23 mouse cellular contexts compared by ENCODE assay signal in the genomic region with DNA sequence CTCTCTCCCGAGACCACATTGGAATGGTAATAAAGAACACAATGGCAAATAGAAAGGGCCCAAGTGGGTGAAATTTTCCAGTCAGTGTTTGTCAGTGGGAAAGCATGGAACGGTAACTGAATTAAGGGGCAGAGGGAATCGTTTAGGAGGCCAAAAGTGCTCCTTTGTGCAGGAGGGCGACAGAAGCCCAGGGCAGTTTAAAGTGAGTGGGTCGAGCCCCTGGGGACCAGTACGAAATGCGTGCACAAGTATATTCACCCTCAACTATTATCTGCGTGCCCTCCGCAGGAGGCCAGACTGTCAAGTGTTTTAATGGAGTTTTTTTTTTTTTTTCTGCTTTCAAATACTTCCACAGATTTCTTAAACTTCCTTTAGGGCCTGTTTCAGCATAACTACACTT. TPM values are rescaled to one million over a fixed set of nuclear protein-coding genes. Genes with fewer than 3 reads are reported as not detected.
A peak's percentile ranks its signal among the peaks of the same experiment; 100 is the strongest.
DNase-seq lines count a peak whose midpoint lies in the region; ATAC-seq lines count a peak whose summit lies in the region.
"Had no signal": no experiment of that assay in that cellular context is flagged by ENCODE, and none has a peak within 500 bp of the region (broad histone marks: within the 10 kb centered on the region; RNA-seq: fewer than 3 reads in every experiment).

No protein-coding gene starts in this region.

- no peak overlapping the region for H3K9ac ChIP-seq in hindbrain, embryonic 12.5 days
- no peak overlapping the region for H3K9ac ChIP-seq in hindbrain, embryonic 16.5 days (ENCODE audit: low read depth, low read length)
- H3K9ac ChIP-seq: embryonic facial prominence, embryonic 12.5 days; embryonic facial prominence, embryonic 15.5 days; forebrain, postnatal 0 days; heart, embryonic 12.5 days; heart, embryonic 15.5 days; hindbrain, embryonic 14.5 days; intestine, embryonic 15.5 days had no signal

- peak; percentile 12 for DNase-seq in embryo, embryonic 11 days
- DNase-seq in embryo, embryonic 9.5 days (ENCODE audit: extremely low spot score) = no peak
- DNase-seq in embryonic facial prominence, embryonic 10.5 days (ENCODE audit: low spot score) = peak; percentile 48
- DNase-seq in cerebellum, adult 18-20 months = no peak
- DNase-seq: adrenal gland, postnatal 25 days; cerebellum, adult 11-12 months; cerebellum, adult 9-10 months; forebrain, postnatal 0 days; gastrocnemius, postnatal 25 days; heart, adult 18-20 months; heart, postnatal 10 days; heart, postnatal 36 days; kidney, adult 11 months had no signal

- H3K36me3 ChIP-seq in hindbrain, embryonic 12.5 days = no peaks in the 10 kb centered on the region
- no peaks in the 10 kb centered on the region for H3K36me3 ChIP-seq in hindbrain, embryonic 16.5 days (ENCODE audit: control insufficient read depth, insufficient read depth, low read length)
- no peaks in the 10 kb centered on the region for H3K36me3 ChIP-seq in embryonic facial prominence, embryonic 10.5 days (replicated peaks)
- H3K36me3 ChIP-seq: embryonic facial prominence, embryonic 12.5 days; embryonic facial prominence, embryonic 15.5 days; heart, embryonic 12.5 days; heart, embryonic 15.5 days; intestine, embryonic 15.5 days had no signal

- no peaks in the 10 kb centered on the region for H3K9me3 ChIP-seq in hindbrain, embryonic 12.5 days (replicated peaks)
- no peaks in the 10 kb centered on the region for H3K9me3 ChIP-seq in hindbrain, embryonic 16.5 days (ENCODE audit: control insufficient read depth, low read length)
- H3K9me3 ChIP-seq in embryonic facial prominence, embryonic 10.5 days = no peaks in the 10 kb centered on the region
- H3K9me3 ChIP-seq: embryonic facial prominence, embryonic 12.5 days; embryonic facial prominence, embryonic 15.5 days; heart, embryonic 12.5 days; heart, embryonic 15.5 days; intestine, embryonic 15.5 days had no signal

- no peak overlapping the region for H3K4me2 ChIP-seq in hindbrain, embryonic 12.5 days (replicated peaks)
- H3K4me2 ChIP-seq in hindbrain, embryonic 16.5 days (ENCODE audit: low read length) = no peak overlapping the region
- H3K4me2 ChIP-seq: embryonic facial prominence, embryonic 12.5 days; embryonic facial prominence, embryonic 15.5 days; heart, embryonic 12.5 days; heart, embryonic 15.5 days; hindbrain, embryonic 14.5 days; intestine, embryonic 15.5 days had no signal

- no peaks in the 10 kb centered on the region for H3K27me3 ChIP-seq in hindbrain, embryonic 12.5 days
- no peaks in the 10 kb centered on the region for H3K27me3 ChIP-seq in hindbrain, embryonic 16.5 days (replicated peaks; ENCODE audit: control insufficient read depth, insufficient read depth, low read length)
- no peaks in the 10 kb centered on the region for H3K27me3 ChIP-seq in embryonic facial prominence, embryonic 10.5 days (replicated peaks; ENCODE audit: low read depth, poor library complexity, severe bottlenecking)
- H3K27me3 ChIP-seq: embryonic facial prominence, embryonic 12.5 days; embryonic facial prominence, embryonic 15.5 days; heart, embryonic 12.5 days; heart, embryonic 15.5 days; intestine, embryonic 15.5 days had no signal

- peak; percentile 46; the same call in 1 of the 2 replicates for ATAC-seq in hindbrain, embryonic 12.5 days (ENCODE audit: low FRiP score)
- ATAC-seq in hindbrain, embryonic 16.5 days = no peak
- ATAC-seq: activated CD4-positive, CD25-positive, alpha-beta regulatory T cell, adult 4 months; forebrain, embryonic 14.5 days; forebrain, postnatal 0 days; intestine, embryonic 15.5 days had no signal

- H3K27ac ChIP-seq in hindbrain, embryonic 12.5 days = no peak overlapping the region
- H3K27ac ChIP-seq in hindbrain, embryonic 16.5 days (ENCODE audit: low read depth, low read length) = no peak overlapping the region
- no peak overlapping the region for H3K27ac ChIP-seq in embryonic facial prominence, embryonic 10.5 days (replicated peaks)
- H3K27ac ChIP-seq: embryonic facial prominence, embryonic 12.5 days; embryonic facial prominence, embryonic 15.5 days; heart, embryonic 15.5 days; hindbrain, embryonic 14.5 days; intestine, embryonic 15.5 days had no signal

- WGBS in hindbrain, embryonic 12.5 days = 47% methylated on average over 9 of the region's 9 CpGs
- 34% methylated on average over 9 of the region's 9 CpGs for WGBS in hindbrain, embryonic 16.5 days
- 48% methylated on average over 9 of the region's 9 CpGs for WGBS in embryonic facial prominence, embryonic 10.5 days

- no peaks in the 10 kb centered on the region for H3K4me1 ChIP-seq in hindbrain, embryonic 12.5 days
- H3K4me1 ChIP-seq in hindbrain, embryonic 16.5 days (ENCODE audit: control insufficient read depth, insufficient read depth, low read depth, low read length) = no peaks in the 10 kb centered on the region
- peaks cover 9% of the 10 kb centered on the region; the same call in 1 of the 2 replicates for H3K4me1 ChIP-seq in embryonic facial prominence, embryonic 10.5 days
- H3K4me1 ChIP-seq: embryonic facial prominence, embryonic 12.5 days; embryonic facial prominence, embryonic 15.5 days; heart, embryonic 12.5 days; heart, embryonic 15.5 days; intestine, embryonic 15.5 days had no signal

- no peak overlapping the region for H3K4me3 ChIP-seq in hindbrain, embryonic 12.5 days
- H3K4me3 ChIP-seq in hindbrain, embryonic 16.5 days (ENCODE audit: low read length) = no peak overlapping the region
- no peak overlapping the region for H3K4me3 ChIP-seq in embryonic facial prominence, embryonic 10.5 days
- H3K4me3 ChIP-seq: embryonic facial prominence, embryonic 12.5 days; embryonic facial prominence, embryonic 15.5 days; heart, embryonic 12.5 days; heart, embryonic 15.5 days; intestine, embryonic 15.5 days had no signal

RNA-seq across cellular contexts. Expression of gene Fam3c, which starts 47.3 kb away (rescaled TPM):
- polyA plus RNA-seq in hindbrain, embryonic 12.5 days (2016; fragmentation: Nextera tagmentation; extraction: Ambion mirVana) = 33.8 and 43.1 TPM in 2 replicates
- 98.2 and 104 TPM in 2 replicates for polyA plus RNA-seq in hindbrain, embryonic 16.5 days (2015; fragmentation: Nextera tagmentation; extraction: Ambion mirVana)
- polyA plus RNA-seq in embryonic facial prominence, embryonic 10.5 days (2016; fragmentation: Nextera tagmentation; extraction: Ambion mirVana) = 36.6 and 37.2 TPM in 2 replicates

Comparison
In these comparisons a context has a peak if more than half of its experiments do, and no peak if none do; other contexts are left out.
1. DNase-seq: peak in embryo, embryonic 11 days (single experiment) and embryonic facial prominence, embryonic 10.5 days (single experiment); none in embryo, embryonic 9.5 days (single experiment) and cerebellum, adult 18-20 months (0 of 2).